Mouse (Mus musculus): ENCODE results near the gene Odf2l. TPM values are rescaled to one million over a fixed set of nuclear protein-coding genes. Genes with fewer than 3 reads are reported as not detected.

The Odf2l gene
- 8.8 and 9.2 TPM in 2 replicates for polyA plus RNA-seq (2015; fragmentation: Nextera tagmentation; extraction: Ambion mirVana)

GRCm38 (mm10) chr3:145118254-145119001 is at the start of gene Odf2l:
Gene Odf2l, plus strand, starts transcription at chr3:145118588.

GRCm38 (mm10) chr3:145099291-145099690 is 19.1 kb upstream of the Odf2l start, which contains the start of gene Clca2:
Gene Clca2, minus strand, starts transcription at chr3:145099443.

Other genes with a start within 250 kb of the Odf2l start
- gene Clca4b, start 186.1 kb upstream of the Odf2l start, polyA plus RNA-seq (2015; fragmentation: Nextera tagmentation; extraction: Ambion mirVana) = not detected in 2 replicates
- not detected in 2 replicates for gene Clca4a, start 143.5 kb upstream of the Odf2l start, polyA plus RNA-seq (2015; fragmentation: Nextera tagmentation; extraction: Ambion mirVana)
- not detected in 2 replicates for gene Clca1, start 85.8 kb upstream of the Odf2l start, polyA plus RNA-seq (2015; fragmentation: Nextera tagmentation; extraction: Ambion mirVana)
- 0.36 and 0.58 TPM in 2 replicates for gene Clca2, start 19.1 kb upstream of the Odf2l start, polyA plus RNA-seq (2015; fragmentation: Nextera tagmentation; extraction: Ambion mirVana)
- gene Col24a1, start 173.9 kb downstream of the Odf2l start, polyA plus RNA-seq (2015; fragmentation: Nextera tagmentation; extraction: Ambion mirVana) = 0.08 and 0.38 TPM in 2 replicates

Data from spleen, postnatal 0 days (tissue).